Comparison of ENCODE assay signal across 21 mouse cellular contexts in the genomic region with DNA sequence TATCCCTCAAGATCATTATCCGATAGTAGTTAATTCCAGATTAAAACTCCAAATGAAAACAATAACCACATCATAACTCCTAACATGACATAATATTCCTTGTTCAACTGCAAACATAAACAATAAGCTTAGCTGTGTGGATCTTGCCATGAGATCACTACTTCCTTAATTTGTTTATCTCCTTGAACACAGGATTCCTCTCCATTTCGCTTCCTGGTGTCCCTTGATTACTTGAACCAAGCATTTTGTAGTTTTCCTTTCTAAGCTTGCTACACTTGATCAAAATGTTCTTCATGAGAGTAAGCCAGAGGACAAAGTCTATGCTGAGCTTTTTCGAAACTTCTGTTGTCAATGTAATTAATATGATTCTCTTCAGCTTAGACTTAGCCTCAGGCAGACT.
"Had no signal": no experiment of that assay in that cellular context is flagged by ENCODE, and none has a peak within 500 bp of the region (broad histone marks: within the 10 kb centered on the region; RNA-seq: fewer than 3 reads in every experiment).

No protein-coding gene starts in this region.

- H3K27me3 ChIP-seq: lung, embryonic 15.5 days; midbrain, embryonic 12.5 days; neural tube, embryonic 13.5 days; neural tube, embryonic 15.5 days had no signal

- H3K4me2 ChIP-seq: lung, embryonic 15.5 days; midbrain, embryonic 12.5 days; neural tube, embryonic 13.5 days; neural tube, embryonic 15.5 days had no signal

- H3K9ac ChIP-seq: liver, embryonic 14.5 days; lung, embryonic 15.5 days; midbrain, embryonic 12.5 days; neural tube, embryonic 13.5 days; neural tube, embryonic 15.5 days had no signal

- H3K9me3 ChIP-seq: lung, embryonic 15.5 days; megakaryocyte, embryonic 14.5 days; midbrain, embryonic 12.5 days; neural tube, embryonic 13.5 days; neural tube, embryonic 15.5 days had no signal

- H3K27ac ChIP-seq: liver, embryonic 14.5 days; lung, embryonic 15.5 days; macrophage; midbrain, embryonic 12.5 days; neural tube, embryonic 13.5 days; neural tube, embryonic 15.5 days had no signal

- H3K36me3 ChIP-seq: lung, embryonic 15.5 days; midbrain, embryonic 12.5 days; neural tube, embryonic 13.5 days; neural tube, embryonic 15.5 days had no signal

- DNase-seq: lung, adult 2 months; lung, postnatal 10 days; lung, postnatal 36 days; midbrain, embryonic 14.5 days; retina, postnatal 1 day; right cerebral cortex, adult 18-20 months; right cerebral cortex, postnatal 25 days; right cerebral cortex, postnatal 4 days; spleen, adult 18-20 months; thymus, adult 18-20 months; thymus, postnatal 25 days; thymus, postnatal 4 days had no signal

- H3K4me3 ChIP-seq: lung, embryonic 15.5 days; midbrain, embryonic 12.5 days; myocyte; neural tube, embryonic 13.5 days; neural tube, embryonic 15.5 days had no signal

- ATAC-seq: midbrain, embryonic 16.5 days had no signal
